Mouse (Mus musculus) forebrain, embryonic 15.5 days (tissue): ENCODE data around the gene Medag. TPM values are rescaled to one million over a fixed set of nuclear protein-coding genes. Genes with fewer than 3 reads are reported as not detected.

ENCODE experiments used
- ATAC-seq: fragments of 200-750 bp; cut with Nextera tagmentation; replicated peaks from 2 replicates; pipeline ENCODE4 v1.8.0; 2017; ENCODE audit warnings: mild to moderate bottlenecking, moderate TSS enrichment, moderate library complexity
- H3K27ac ChIP-seq: fragments of 300-500 bp; sonication (generic); replicated peaks from 2 replicates; pipeline ENCODE4 v1.5.1; 2015; ENCODE audit warnings: mild to moderate bottlenecking, inconsistent platforms
- H3K27me3 ChIP-seq: fragments of 300-500 bp; sonication (generic); 2 replicates; pipeline ENCODE4 v1.6.1; 2015; ENCODE audit warnings: inconsistent platforms
- H3K36me3 ChIP-seq: fragments of 300-500 bp; sonication (generic); 2 replicates; pipeline ENCODE4 v1.6.1; 2015; ENCODE audit warnings: mild to moderate bottlenecking, inconsistent platforms
- H3K4me1 ChIP-seq: fragments of 300-500 bp; sonication (generic); 2 replicates; pipeline ENCODE4 v1.6.1; 2015; ENCODE audit warnings: inconsistent platforms
- H3K4me2 ChIP-seq: fragments of 300-500 bp; sonication (generic); replicated peaks from 2 replicates; pipeline ENCODE4 v1.6.1; 2015; ENCODE audit warnings: mild to moderate bottlenecking, inconsistent platforms
- H3K4me3 ChIP-seq: fragments of 300-500 bp; sonication (generic); 2 replicates; pipeline ENCODE4 v1.5.1; 2015; ENCODE audit warnings: mild to moderate bottlenecking, inconsistent platforms
- H3K9ac ChIP-seq: fragments of 300-500 bp; sonication (generic); replicated peaks from 2 replicates; pipeline ENCODE4 v1.6.1; 2015; ENCODE audit warnings: mild to moderate bottlenecking, inconsistent platforms
- H3K9me3 ChIP-seq: fragments of 300-500 bp; sonication (generic); 2 replicates; pipeline ENCODE4 v1.6.1; 2016; ENCODE audit warnings: inconsistent platforms
- WGBS: fragments of 180-500 bp; shearing (Covaris S2); methylation state at CpG from one replicate; pipeline ENCODE4 v1.1.7; 2015; ENCODE audit warnings: mixed read lengths; 5-methylcytosine and 5-hydroxymethylcytosine counted together
- polyA plus RNA-seq: library from polyadenylated mRNA; unstranded; fragments of >200 nt; fragmentation: Nextera tagmentation; extraction: Ambion mirVana; gene quantifications from 2 replicates; pipeline ENCODE4 v1.2.1, GENCODE M21; 2015

The Medag gene
- polyA plus RNA-seq: 0.95 and 1.7 TPM in 2 replicates

- Histone ChIP-seq H3K4me2 (peak within 1 kb of the TSS; percentile 52), H3K27me3 (no peaks in the 10 kb centered on the region), H3K4me1 (peaks cover 23% of the 10 kb centered on the region), H3K27ac (0 out of 2 replicates have a peak within 1 kb of the TSS, but pooled peaks have one; percentile 19), H3K9me3 (no peaks in the 10 kb centered on the region), H3K9ac (peak within 1 kb of the TSS; percentile 39), H3K4me3 (peak within 1 kb of the TSS; percentile 26), H3K36me3 (no peaks in the 10 kb centered on the region)
- ATAC-seq: peak; percentile 62
- 3% methylated on average over 38 of the region's 38 CpGs for WGBS
Measured at GRCm38 (mm10) chr5:149411509-149412193, at the start of gene Medag. TSS of gene Medag (plus strand) at chr5:149411749.

- H3K9me3 ChIP-seq: no peaks in the 10 kb centered on the region
- no peak for ATAC-seq
- 83% methylated on average over 3 of the region's 3 CpGs for whole genome bisulfite sequencing
Measured at GRCm38 (mm10) chr5:149362626-149363025, 48.9 kb upstream of the Medag start.

GRCm38 (mm10) chr5:149363903-149364755, 47.4 kb upstream of the Medag start:
- Histone ChIP-seq H3K27ac (no peak overlapping the region), H3K9me3 (no peaks in the 10 kb centered on the region), H3K9ac (no peak overlapping the region), H3K4me3 (no peak overlapping the region), H3K27me3 (no peaks in the 10 kb centered on the region), H3K4me2 (no peak overlapping the region), H3K36me3 (no peaks in the 10 kb centered on the region), H3K4me1 (peaks cover 2% of the 10 kb centered on the region)
- ATAC-seq: 0 out of 2 replicates have a peak, but pooled peaks have one; percentile 19
- WGBS: 56% methylated on average over 16 of the region's 16 CpGs

More at GRCm38 (mm10) chr5:149362626-149363025, 48.9 kb upstream of the Medag start:
- Histone ChIP-seq H3K4me3 (no peak overlapping the region), H3K4me1 (no peaks in the 10 kb centered on the region), H3K9ac (no peak overlapping the region), H3K36me3 (no peaks in the 10 kb centered on the region), H3K4me2 (no peak overlapping the region), H3K27me3 (no peaks in the 10 kb centered on the region), H3K27ac (no peak overlapping the region)

GRCm38 (mm10) chr5:149367011-149367410, 44.5 kb upstream of the Medag start:
- no peak overlapping the region for H3K4me2 ChIP-seq
- H3K9me3 ChIP-seq: no peaks in the 10 kb centered on the region
- no peak overlapping the region for H3K9ac ChIP-seq
- ATAC-seq: no peak
- no peak overlapping the region for H3K4me3 ChIP-seq
- no peak overlapping the region for H3K27ac ChIP-seq
- WGBS: 83% methylated on average over 2 of the region's 2 CpGs
- no peaks in the 10 kb centered on the region for H3K36me3 ChIP-seq
- no peaks in the 10 kb centered on the region for H3K27me3 ChIP-seq
- peaks cover 9% of the 10 kb centered on the region for H3K4me1 ChIP-seq

- H3K4me2 ChIP-seq: no peak overlapping the region
- no peak for ATAC-seq
Measured at GRCm38 (mm10) chr5:149367544-149368466, 43.7 kb upstream of the Medag start.

GRCm38 (mm10) chr5:149368575-149369312, 42.8 kb upstream of the Medag start:
- H3K9me3 ChIP-seq: no peaks in the 10 kb centered on the region
- H3K4me2 ChIP-seq: no peak overlapping the region
- no peak overlapping the region for H3K9ac ChIP-seq
- 0 out of 2 replicates have a peak overlapping the region, but pooled peaks have one; percentile 8 for H3K27ac ChIP-seq
- peaks cover 13% of the 10 kb centered on the region for H3K4me1 ChIP-seq
- ATAC-seq: no peak
- 79% methylated on average over 12 of the region's 12 CpGs for WGBS
- H3K36me3 ChIP-seq: no peaks in the 10 kb centered on the region
- H3K27me3 ChIP-seq: no peaks in the 10 kb centered on the region
- H3K4me3 ChIP-seq: no peak overlapping the region

More at GRCm38 (mm10) chr5:149367544-149368466, 43.7 kb upstream of the Medag start:
- H3K4me3 ChIP-seq: no peak overlapping the region
- H3K9me3 ChIP-seq: no peaks in the 10 kb centered on the region
- 77% methylated on average over 7 of the region's 7 CpGs for WGBS
- H3K36me3 ChIP-seq: no peaks in the 10 kb centered on the region
- no peaks in the 10 kb centered on the region for H3K27me3 ChIP-seq
- H3K9ac ChIP-seq: no peak overlapping the region
- no peak overlapping the region for H3K27ac ChIP-seq
- peaks cover 9% of the 10 kb centered on the region for H3K4me1 ChIP-seq

- Histone ChIP-seq H3K36me3 (no peaks in the 10 kb centered on the region), H3K9ac (no peak overlapping the region; the same call in 1 of the 2 replicates), H3K4me1 (peaks cover 13% of the 10 kb centered on the region), H3K27ac (peak overlapping the region; percentile 8; the same call in 1 of the 2 replicates), H3K27me3 (no peaks in the 10 kb centered on the region), H3K4me3 (no peak overlapping the region), H3K4me2 (no peak overlapping the region), H3K9me3 (no peaks in the 10 kb centered on the region)
- WGBS: 70% methylated on average over 21 of the region's 21 CpGs
- no peak for ATAC-seq
Measured at GRCm38 (mm10) chr5:149369373-149370035, 42.0 kb upstream of the Medag start.

GRCm38 (mm10) chr5:149372018-149372417, 39.5 kb upstream of the Medag start:
- Histone ChIP-seq H3K4me2 (no peak overlapping the region), H3K9me3 (no peaks in the 10 kb centered on the region), H3K4me3 (no peak overlapping the region), H3K36me3 (no peaks in the 10 kb centered on the region), H3K27ac (no peak overlapping the region), H3K9ac (no peak overlapping the region), H3K27me3 (no peaks in the 10 kb centered on the region), H3K4me1 (peaks cover 25% of the 10 kb centered on the region)
- WGBS: 79% methylated on average over 8 of the region's 8 CpGs
- ATAC-seq: no peak

- Histone ChIP-seq H3K27ac (no peak overlapping the region; the same call in 1 of the 2 replicates), H3K36me3 (no peaks in the 10 kb centered on the region), H3K27me3 (no peaks in the 10 kb centered on the region), H3K4me1 (peaks cover 31% of the 10 kb centered on the region), H3K4me2 (no peak overlapping the region), H3K4me3 (no peak overlapping the region), H3K9ac (no peak overlapping the region), H3K9me3 (no peaks in the 10 kb centered on the region)
- 45% methylated on average over 9 of the region's 9 CpGs for WGBS
- no peak for ATAC-seq
Measured at GRCm38 (mm10) chr5:149373224-149373623, 38.3 kb upstream of the Medag start.

- peaks cover 31% of the 10 kb centered on the region for H3K4me1 ChIP-seq
- WGBS: 86% methylated on average over 7 of the region's 7 CpGs
- H3K4me2 ChIP-seq: no peak overlapping the region
- no peak overlapping the region for H3K27ac ChIP-seq
- H3K36me3 ChIP-seq: no peaks in the 10 kb centered on the region
- no peaks in the 10 kb centered on the region for H3K9me3 ChIP-seq
- no peaks in the 10 kb centered on the region for H3K27me3 ChIP-seq
- H3K9ac ChIP-seq: no peak overlapping the region
- H3K4me3 ChIP-seq: no peak overlapping the region
- ATAC-seq: no peak
Measured at GRCm38 (mm10) chr5:149374026-149374425, 37.5 kb upstream of the Medag start.
